Mouse (Mus musculus): ENCODE measurements around the gene Stum. TPM values are rescaled to one million over a fixed set of nuclear protein-coding genes. Genes with fewer than 3 reads are reported as not detected.

The Stum gene
- polyA plus RNA-seq, 1 experiment from 2014 or later, result 15.6 TPM

GRCm38 (mm10) chr1:180444411-180444810 is 38.9 kb downstream of the Stum start:
- WGBS, result 64% methylated on average over 3 of the region's 3 CpGs

GRCm38 (mm10) chr1:180439496-180439895 is 43.8 kb downstream of the Stum start:
- Histone ChIP-seq H3K27me3 (ENCODE audit: control insufficient read depth, insufficient read depth, low read length) (no peaks in the 10 kb centered on the region), H3K27ac (no peak overlapping the region), H3K9ac (no peak overlapping the region), H3K4me3 (replicated peaks; ENCODE audit: low read length) (no peak overlapping the region), H3K4me1 (replicated peaks; ENCODE audit: control insufficient read depth, insufficient read depth, low read length) (no peaks in the 10 kb centered on the region), H3K9me3 (ENCODE audit: control insufficient read depth, low read length) (no peaks in the 10 kb centered on the region), H3K36me3 (replicated peaks; ENCODE audit: control insufficient read depth, insufficient read depth) (no peaks in the 10 kb centered on the region), H3K4me2 (replicated peaks) (no peak overlapping the region)
- WGBS, result 86% methylated on average over 4 of the region's 4 CpGs
- no peak for ATAC-seq (ENCODE audit: low FRiP score)
- DNase-seq (ENCODE audit: low spot score), result no peak

More at GRCm38 (mm10) chr1:180444411-180444810, 38.9 kb downstream of the Stum start:
- Histone ChIP-seq H3K27me3 (ENCODE audit: control insufficient read depth, insufficient read depth, low read length) (no peaks in the 10 kb centered on the region), H3K9ac (no peak overlapping the region), H3K27ac (no peak overlapping the region), H3K9me3 (ENCODE audit: control insufficient read depth, low read length) (no peaks in the 10 kb centered on the region), H3K4me3 (replicated peaks; ENCODE audit: low read length) (no peak overlapping the region), H3K4me1 (replicated peaks; ENCODE audit: control insufficient read depth, insufficient read depth, low read length) (no peaks in the 10 kb centered on the region), H3K36me3 (replicated peaks; ENCODE audit: control insufficient read depth, insufficient read depth) (no peaks in the 10 kb centered on the region), H3K4me2 (replicated peaks) (no peak overlapping the region)
- ATAC-seq (ENCODE audit: low FRiP score), result no peak
- DNase-seq (ENCODE audit: low spot score), result no peak

- ATAC-seq (ENCODE audit: low FRiP score) (no peak), DNase-seq (ENCODE audit: low spot score) (no peak)
- no peak overlapping the region for H3K27ac ChIP-seq
- WGBS, result 13% methylated on average over 9 of the region's 9 CpGs
- no peaks in the 10 kb centered on the region for H3K36me3 ChIP-seq (replicated peaks; ENCODE audit: control insufficient read depth, insufficient read depth)
- no peaks in the 10 kb centered on the region for H3K27me3 ChIP-seq (ENCODE audit: control insufficient read depth, insufficient read depth, low read length)
- H3K4me2 ChIP-seq (replicated peaks), result no peak overlapping the region
- H3K4me1 ChIP-seq (replicated peaks; ENCODE audit: control insufficient read depth, insufficient read depth, low read length), result peaks cover 13% of the 10 kb centered on the region
- H3K9me3 ChIP-seq (ENCODE audit: control insufficient read depth, low read length), result no peaks in the 10 kb centered on the region
- no peak overlapping the region for H3K4me3 ChIP-seq (replicated peaks; ENCODE audit: low read length)
- no peak overlapping the region for H3K9ac ChIP-seq
Observed at GRCm38 (mm10) chr1:180434925-180435324, 48.4 kb downstream of the Stum start.

GRCm38 (mm10) chr1:180433796-180434566 is 49.3 kb downstream of the Stum start:
- Histone ChIP-seq H3K4me1 (replicated peaks; ENCODE audit: control insufficient read depth, insufficient read depth, low read length) (peaks cover 13% of the 10 kb centered on the region), H3K4me2 (replicated peaks) (no peak overlapping the region), H3K36me3 (replicated peaks; ENCODE audit: control insufficient read depth, insufficient read depth) (no peaks in the 10 kb centered on the region), H3K9ac (no peak overlapping the region; the same call in 1 of the 2 replicates), H3K27ac (no peak overlapping the region), H3K27me3 (ENCODE audit: control insufficient read depth, insufficient read depth, low read length) (no peaks in the 10 kb centered on the region), H3K4me3 (replicated peaks; ENCODE audit: low read length) (no peak overlapping the region), H3K9me3 (ENCODE audit: control insufficient read depth, low read length) (no peaks in the 10 kb centered on the region)
- 16% methylated on average over 7 of the region's 7 CpGs for WGBS
- ATAC-seq (ENCODE audit: low FRiP score) (peak; percentile 89), DNase-seq (ENCODE audit: low spot score) (peak; percentile 90)

DNA sequence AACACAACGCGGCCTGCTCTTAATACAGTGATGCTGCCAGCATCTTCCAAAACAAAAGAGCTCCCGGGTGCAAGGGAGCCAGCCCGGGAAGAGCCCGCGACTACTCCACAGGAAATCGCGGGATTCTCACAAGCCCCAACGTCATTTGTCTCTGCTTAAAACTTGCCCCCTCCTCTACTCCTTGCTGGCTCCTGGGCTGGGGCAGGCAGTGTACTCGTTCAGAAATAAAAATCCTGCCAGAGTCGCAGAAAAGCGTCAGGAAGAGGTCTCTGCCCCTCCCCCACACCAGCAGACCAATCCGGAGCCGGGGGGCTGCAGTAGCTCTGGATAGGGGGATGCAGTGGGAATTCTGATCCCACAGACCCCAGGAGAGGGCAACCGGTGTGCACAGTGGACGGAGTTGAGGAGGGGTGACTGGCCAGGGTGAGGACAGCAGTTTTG is 50.2 kb downstream of the Stum start:
- no peaks in the 10 kb centered on the region for H3K27me3 ChIP-seq (ENCODE audit: control insufficient read depth, insufficient read depth, low read length)
- peak overlapping the region; percentile 67 for H3K27ac ChIP-seq
- DNase-seq (ENCODE audit: low spot score), result peak; percentile 52
- H3K4me2 ChIP-seq (replicated peaks), result peak overlapping the region; percentile 73
- peaks cover 13% of the 10 kb centered on the region for H3K4me1 ChIP-seq (replicated peaks; ENCODE audit: control insufficient read depth, insufficient read depth, low read length)
- H3K36me3 ChIP-seq (replicated peaks; ENCODE audit: control insufficient read depth, insufficient read depth), result no peaks in the 10 kb centered on the region
- under 1% methylated on average over 16 of the region's 16 CpGs for WGBS
- H3K9ac ChIP-seq, result peak overlapping the region; percentile 64
- H3K9me3 ChIP-seq (ENCODE audit: control insufficient read depth, low read length), result no peaks in the 10 kb centered on the region
- H3K4me3 ChIP-seq (replicated peaks; ENCODE audit: low read length), result peak overlapping the region; percentile 32
- ATAC-seq (ENCODE audit: low FRiP score), result peak; percentile 29; the same call in 1 of the 2 replicates

GRCm38 (mm10) chr1:180431833-180432232 is 51.5 kb downstream of the Stum start:
- Histone ChIP-seq H3K9me3 (ENCODE audit: control insufficient read depth, low read length) (no peaks in the 10 kb centered on the region), H3K4me2 (replicated peaks) (no peak overlapping the region), H3K27me3 (ENCODE audit: control insufficient read depth, insufficient read depth, low read length) (no peaks in the 10 kb centered on the region), H3K9ac (no peak overlapping the region), H3K4me3 (replicated peaks; ENCODE audit: low read length) (no peak overlapping the region), H3K36me3 (replicated peaks; ENCODE audit: control insufficient read depth, insufficient read depth) (no peaks in the 10 kb centered on the region), H3K27ac (no peak overlapping the region), H3K4me1 (replicated peaks; ENCODE audit: control insufficient read depth, insufficient read depth, low read length) (peaks cover 13% of the 10 kb centered on the region)
- DNase-seq (ENCODE audit: low spot score) (no peak), ATAC-seq (ENCODE audit: low FRiP score) (no peak)
- WGBS, result 68% methylated on average over 12 of the region's 12 CpGs

DNA sequence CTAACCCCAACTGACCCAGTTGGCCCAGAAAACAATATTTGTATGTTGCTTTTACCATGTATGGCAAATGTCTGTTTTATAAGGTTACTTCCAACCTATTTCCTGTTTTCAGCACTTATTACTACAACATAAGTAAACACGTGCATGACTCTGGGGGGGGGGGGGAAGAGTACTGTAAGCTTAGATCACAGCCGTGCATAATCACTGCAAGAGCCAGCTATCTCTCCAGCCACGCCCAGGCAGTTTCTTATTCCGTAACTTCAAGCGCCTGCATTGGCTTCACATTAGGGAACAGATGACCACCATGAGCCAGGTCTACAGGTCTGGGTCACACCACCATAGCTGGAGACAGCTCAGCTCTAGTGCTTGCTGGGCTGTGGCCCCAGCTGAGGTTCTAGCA is 53.5 kb downstream of the Stum start:
- WGBS, result 80% methylated on average over 5 of the region's 5 CpGs
- H3K9me3 ChIP-seq (ENCODE audit: control insufficient read depth, low read length), result no peaks in the 10 kb centered on the region
- DNase-seq (ENCODE audit: low spot score) (no peak), ATAC-seq (ENCODE audit: low FRiP score) (no peak)
- peaks cover 13% of the 10 kb centered on the region for H3K4me1 ChIP-seq (replicated peaks; ENCODE audit: control insufficient read depth, insufficient read depth, low read length)
- H3K27ac ChIP-seq, result no peak overlapping the region
- H3K4me2 ChIP-seq (replicated peaks), result no peak overlapping the region
- H3K9ac ChIP-seq, result no peak overlapping the region
- H3K36me3 ChIP-seq (replicated peaks; ENCODE audit: control insufficient read depth, insufficient read depth), result no peaks in the 10 kb centered on the region
- H3K4me3 ChIP-seq (replicated peaks; ENCODE audit: low read length), result no peak overlapping the region
- H3K27me3 ChIP-seq (ENCODE audit: control insufficient read depth, insufficient read depth, low read length), result no peaks in the 10 kb centered on the region

DNA sequence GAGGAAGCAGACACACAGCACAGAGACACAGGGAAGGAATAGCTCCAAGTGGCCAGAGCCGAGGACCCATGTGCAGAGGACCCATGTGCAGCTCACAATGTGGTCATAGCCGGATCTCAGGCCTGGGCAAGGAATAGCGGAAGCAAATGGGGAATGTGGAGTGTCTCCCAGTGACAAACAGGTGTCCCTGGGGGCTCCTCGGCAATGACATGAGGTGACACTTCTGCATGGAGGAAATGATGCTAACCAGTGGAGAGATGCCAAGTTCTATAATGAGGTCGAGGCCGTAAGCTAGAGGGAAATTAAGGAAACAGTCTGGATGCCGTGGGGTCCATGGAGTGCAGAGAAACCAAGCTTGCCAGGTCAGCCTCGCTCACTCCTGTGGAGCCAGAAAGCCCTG is 54.4 kb downstream of the Stum start:
- WGBS, result 78% methylated on average over 8 of the region's 8 CpGs

GRCm38 (mm10) chr1:180428101-180428712 is 55.1 kb downstream of the Stum start:
- Histone ChIP-seq H3K4me1 (replicated peaks; ENCODE audit: control insufficient read depth, insufficient read depth, low read length) (peaks cover 8% of the 10 kb centered on the region), H3K9ac (no peak overlapping the region), H3K36me3 (replicated peaks; ENCODE audit: control insufficient read depth, insufficient read depth) (no peaks in the 10 kb centered on the region), H3K4me3 (replicated peaks; ENCODE audit: low read length) (no peak overlapping the region), H3K27me3 (ENCODE audit: control insufficient read depth, insufficient read depth, low read length) (no peaks in the 10 kb centered on the region), H3K4me2 (replicated peaks) (no peak overlapping the region), H3K27ac (no peak overlapping the region), H3K9me3 (ENCODE audit: control insufficient read depth, low read length) (no peaks in the 10 kb centered on the region)
- DNase-seq (ENCODE audit: low spot score) (peak; percentile 83), ATAC-seq (ENCODE audit: low FRiP score) (no peak)
- WGBS, result 33% methylated on average over 9 of the region's 9 CpGs

More for the DNA sequence above, 54.4 kb downstream of the Stum start:
- Histone ChIP-seq H3K4me3 (replicated peaks; ENCODE audit: low read length) (no peak overlapping the region), H3K9ac (no peak overlapping the region), H3K4me2 (replicated peaks) (no peak overlapping the region), H3K27me3 (ENCODE audit: control insufficient read depth, insufficient read depth, low read length) (no peaks in the 10 kb centered on the region), H3K27ac (no peak overlapping the region), H3K36me3 (replicated peaks; ENCODE audit: control insufficient read depth, insufficient read depth) (no peaks in the 10 kb centered on the region), H3K9me3 (ENCODE audit: control insufficient read depth, low read length) (no peaks in the 10 kb centered on the region), H3K4me1 (replicated peaks; ENCODE audit: control insufficient read depth, insufficient read depth, low read length) (peaks cover 13% of the 10 kb centered on the region)
- no peak for DNase-seq (ENCODE audit: low spot score)
- no peak for ATAC-seq (ENCODE audit: low FRiP score)
